Mouse (Mus musculus): ENCODE data around the gene Ugt2a3.
"Not testable (repeated sequence)": the region's sequence is repeated elsewhere in the genome, so short reads cannot be mapped to it uniquely, and the experiment has no call there.

The Ugt2a3 gene

GRCm38 (mm10) chr5:87336961-87337697 lies at the start of gene Ugt2a3:
Ugt2a3 (minus strand) TSS chr5:87337195.
- DNase-seq (ENCODE audit: low spot score), result no peak

GRCm38 (mm10) chr5:87380234-87380633 lies 43.2 kb upstream of the Ugt2a3 start:
- no peak for DNase-seq (ENCODE audit: low spot score)

- DNase-seq (ENCODE audit: low spot score), result no peak
Observed at GRCm38 (mm10) chr5:87379825-87380224, 42.8 kb upstream of the Ugt2a3 start.

- no peak for DNase-seq (ENCODE audit: low spot score)
Observed at GRCm38 (mm10) chr5:87375874-87376383, 38.9 kb upstream of the Ugt2a3 start.

GRCm38 (mm10) chr5:87373502-87373863 lies 36.5 kb upstream of the Ugt2a3 start:
- DNase-seq (ENCODE audit: low spot score), result no peak

GRCm38 (mm10) chr5:87372788-87373501 lies 36.0 kb upstream of the Ugt2a3 start:
- not testable (repeated sequence) for DNase-seq (ENCODE audit: low spot score)

- no peak for DNase-seq (ENCODE audit: low spot score)
Observed at GRCm38 (mm10) chr5:87350350-87350749, 13.4 kb upstream of the Ugt2a3 start.

GRCm38 (mm10) chr5:87349150-87349549 lies 12.2 kb upstream of the Ugt2a3 start:
- not testable (repeated sequence) for DNase-seq (ENCODE audit: low spot score)

- not testable (repeated sequence) for DNase-seq (ENCODE audit: low spot score)
Observed at GRCm38 (mm10) chr5:87347479-87348078, 10.6 kb upstream of the Ugt2a3 start.

GRCm38 (mm10) chr5:87340461-87340860 lies 3.5 kb upstream of the Ugt2a3 start:
- no peak for DNase-seq (ENCODE audit: low spot score)

- DNase-seq (ENCODE audit: low spot score), result no peak
Observed at GRCm38 (mm10) chr5:87335199-87335598, 1.8 kb downstream of the Ugt2a3 start.

- DNase-seq (ENCODE audit: low spot score), result no peak
Observed at GRCm38 (mm10) chr5:87333584-87333983, 3.4 kb downstream of the Ugt2a3 start.

GRCm38 (mm10) chr5:87311392-87311791 lies 25.6 kb downstream of the Ugt2a3 start:
- no peak for DNase-seq (ENCODE audit: low spot score)

GRCm38 (mm10) chr5:87286180-87286579 lies 50.8 kb downstream of the Ugt2a3 start:
- not testable (repeated sequence) for DNase-seq (ENCODE audit: low spot score)

- DNase-seq (ENCODE audit: low spot score), result not testable (repeated sequence)
Observed at GRCm38 (mm10) chr5:87275986-87276385, 61.0 kb downstream of the Ugt2a3 start.

- no peak for DNase-seq (ENCODE audit: low spot score)
Observed at GRCm38 (mm10) chr5:87275581-87275980, 61.4 kb downstream of the Ugt2a3 start.

Data from ovary, adult 18-20 months (tissue).